Mouse (Mus musculus) small intestine, adult 2 months (tissue): ENCODE data around the gene Pdia2.

Experiments used
- CTCF ChIP-seq: fragments of 200-500 bp; IDR thresholded peaks from 2 replicates; pipeline ENCODE4 v1.5.1; 2012; ENCODE audit warnings: low read depth, mild to moderate bottlenecking, control low read depth, inconsistent platforms, low read length, moderate library complexity, mixed read lengths; ENCODE audit not compliant: insufficient replicate concordance, insufficient read length; ENCODE audit errors: extremely low read depth
- POLR2A ChIP-seq: fragments of 200-500 bp; IDR thresholded peaks from 2 replicates; pipeline ENCODE4 v1.6.1; 2012; ENCODE audit warnings: low read depth, mild to moderate bottlenecking, control low read depth, inconsistent platforms, low read length, moderate library complexity

- TF ChIP-seq POLR2A (no peak), CTCF (no peak)
Observed at GRCm38 (mm10) chr17:26206392-26206791, 7.5 kb upstream of the Pdia2 start.
